Mouse (Mus musculus) bone marrow, adult 2 months (tissue): ENCODE results near the gene Map1s.

Source experiments
- CTCF ChIP-seq: fragments of 200-500 bp; IDR thresholded peaks from 2 replicates; pipeline ENCODE4 v1.5.1; 2011; ENCODE audit warnings: low read length, control low read depth; ENCODE audit not compliant: control insufficient read depth, insufficient read depth
- POLR2A ChIP-seq: fragments of 200-500 bp; IDR thresholded peaks from 2 replicates; pipeline ENCODE4 v1.6.1; 2011; ENCODE audit warnings: low read depth, mild to moderate bottlenecking, control low read depth, low read length, borderline replicate concordance; ENCODE audit not compliant: control insufficient read depth

GRCm38 (mm10) chr8:70857516-70857915 is 48.2 kb upstream of the Map1s start:
- no peak for TF ChIP-seq CTCF
- no peak for TF ChIP-seq POLR2A
